12 mouse cellular contexts compared by ENCODE assay signal in the genomic region with DNA sequence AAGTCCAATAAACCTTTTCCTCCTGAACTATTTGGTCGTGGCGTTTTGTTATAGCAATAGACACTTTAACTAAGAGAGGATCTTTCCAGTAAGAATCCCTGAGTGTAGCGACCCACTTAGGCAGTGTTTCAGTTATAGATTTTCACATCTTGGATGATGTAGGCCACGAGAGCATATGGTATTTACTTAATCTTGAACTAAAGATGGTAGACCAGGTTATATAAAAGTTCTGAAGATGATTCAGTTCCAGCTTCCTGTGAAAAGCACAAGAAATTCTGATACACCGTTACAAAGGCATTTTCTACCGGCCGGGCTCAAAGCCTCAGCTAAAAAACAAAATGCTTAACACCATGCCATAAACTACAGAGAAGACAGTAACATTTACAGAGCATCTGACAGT.
"Had no signal": no experiment of that assay in that cellular context is flagged by ENCODE, and none has a peak within 500 bp of the region (broad histone marks: within the 10 kb centered on the region; RNA-seq: fewer than 3 reads in every experiment).

No protein-coding gene starts in this region.

- ATAC-seq: midbrain, embryonic 16.5 days had no signal

- DNase-seq: lung, adult 18-20 months; lung, embryonic 14.5 days; lung, postnatal 10 days; lung, postnatal 4 days; midbrain, embryonic 14.5 days; retina, postnatal 1 day; right cerebral cortex, postnatal 14 days; spleen, adult 18-20 months; thymus, adult 18-20 months; thymus, postnatal 14 days; thymus, postnatal 36 days had no signal
